Mouse (Mus musculus) MEL (cell line): Measurements from ENCODE around the gene Eef2k. TPM values are rescaled to one million over a fixed set of nuclear protein-coding genes. Genes with fewer than 3 reads are reported as not detected.
A peak's percentile ranks its signal among the peaks of the same experiment; 100 is the strongest.

Source experiments
- DNase-seq: peaks from one replicate; pipeline ENCODE4 v3.0.0; 2011; ENCODE audit warnings: low read depth, low spot score
- H3K27ac ChIP-seq: 2 replicates; pipeline ENCODE4 v1.5.1; 2012; ENCODE audit warnings: low read depth, mild to moderate bottlenecking, control low read depth, low read length, moderate library complexity; ENCODE audit not compliant: control insufficient read depth
- H3K27me3 ChIP-seq, 2 experiments: fragments of 150-350 bp in 1 of 2; sonication (generic) in 1 of 2; 2 replicates each; pipeline ENCODE4 v1.6.1; 2012; ENCODE audit warnings: low read length in 2 of 2, mild to moderate bottlenecking in 2 of 2, improper control_type of control experiment in 1 of 2, moderate library complexity in 1 of 2; ENCODE audit not compliant: insufficient read depth in 2 of 2, control insufficient read depth in 1 of 2
- H3K36me3 ChIP-seq, 2 experiments: 2 replicates each; pipeline ENCODE4 v1.6.1; 2012 to 2014; ENCODE audit warnings: low read length in 2 of 2, improper control_type of control experiment in 1 of 2, inconsistent platforms in 1 of 2, mild to moderate bottlenecking in 1 of 2; ENCODE audit not compliant: insufficient read depth in 2 of 2, control insufficient read depth in 1 of 2
- H3K4me1 ChIP-seq, 2 experiments: fragments of 150-350 bp in 1 of 2; sonication (generic) in 1 of 2; 2 replicates each; pipeline ENCODE4 v1.6.1; 2012; ENCODE audit warnings: low read length in 2 of 2, improper control_type of control experiment in 1 of 2, mild to moderate bottlenecking in 1 of 2; ENCODE audit not compliant: insufficient read depth in 2 of 2, control insufficient read depth in 1 of 2
- H3K4me3 ChIP-seq, 2 experiments: fragments of 150-350 bp in 1 of 2; sonication (generic) in 1 of 2; 2 replicates each; pipeline ENCODE4 v1.5.1; 2012; ENCODE audit warnings: low read depth in 2 of 2, low read length in 2 of 2, mild to moderate bottlenecking in 2 of 2, moderate library complexity in 2 of 2, control low read depth in 1 of 2, improper control_type of control experiment in 1 of 2; ENCODE audit not compliant: control insufficient read depth in 1 of 2, insufficient read depth in 1 of 2
- H3K79me2 ChIP-seq: 2 replicates; pipeline ENCODE4 v1.6.1; 2012; ENCODE audit warnings: mild to moderate bottlenecking, low read length, moderate library complexity; ENCODE audit not compliant: control insufficient read depth, poor library complexity, insufficient read depth
- H3K9ac ChIP-seq: 2 replicates; pipeline ENCODE4 v1.6.1; 2012; ENCODE audit warnings: low read depth, mild to moderate bottlenecking, control low read depth, low read length, moderate library complexity; ENCODE audit not compliant: control insufficient read depth, poor library complexity, severe bottlenecking
- H3K9me3 ChIP-seq: fragments of 150-350 bp; sonication (generic); replicated peaks from 2 replicates; pipeline ENCODE4 v1.6.1; 2012; ENCODE audit warnings: mild to moderate bottlenecking, low read length, improper control_type of control experiment, moderate library complexity; ENCODE audit not compliant: insufficient read depth
- ELF1 ChIP-seq: IDR thresholded peaks from 2 replicates; pipeline ENCODE4 v1.6.1; 2014; ENCODE audit warnings: low read depth, mild to moderate bottlenecking, inconsistent platforms, low read length, improper control_type of control experiment, moderate library complexity
- ETS1 ChIP-seq: IDR thresholded peaks from 2 replicates; pipeline ENCODE4 v1.6.1; 2012; ENCODE audit warnings: low read depth, mild to moderate bottlenecking, inconsistent platforms, low read length, improper control_type of control experiment, moderate library complexity
- GATA1 ChIP-seq: IDR thresholded peaks from 2 replicates; pipeline ENCODE4 v1.6.1; 2011; ENCODE audit warnings: low read depth, low read length, improper control_type of control experiment
- HCFC1 ChIP-seq: IDR thresholded peaks from 2 replicates; pipeline ENCODE4 v1.6.1; 2012; ENCODE audit warnings: low read depth, mild to moderate bottlenecking, inconsistent platforms, low read length, improper control_type of control experiment, moderate library complexity
- KAT2A ChIP-seq: conservative IDR thresholded peaks from 2 replicates; pipeline ENCODE4 v1.6.1; 2012; ENCODE audit warnings: low read depth, low read length, improper control_type of control experiment, inconsistent platforms
- MAFK ChIP-seq: IDR thresholded peaks from 2 replicates; pipeline ENCODE4 v1.6.1; 2011; ENCODE audit warnings: low read depth, mild to moderate bottlenecking, low read length, improper control_type of control experiment, borderline replicate concordance
- MAX ChIP-seq: IDR thresholded peaks from 2 replicates; pipeline ENCODE4 v1.6.1; 2011; ENCODE audit warnings: low read length, improper control_type of control experiment
- MAZ ChIP-seq: IDR thresholded peaks from 2 replicates; pipeline ENCODE4 v1.6.1; 2012; ENCODE audit warnings: low read depth, mild to moderate bottlenecking, inconsistent platforms, low read length, improper control_type of control experiment
- MEF2A ChIP-seq: IDR thresholded peaks from 2 replicates; pipeline ENCODE4 v1.6.1; 2014; ENCODE audit warnings: low read depth, mild to moderate bottlenecking, inconsistent platforms, low read length, improper control_type of control experiment; ENCODE audit not compliant: poor library complexity, insufficient replicate concordance, severe bottlenecking; ENCODE audit errors: extremely low read depth
- MXI1 ChIP-seq: IDR thresholded peaks from 2 replicates; pipeline ENCODE4 v1.6.1; 2011; ENCODE audit warnings: mild to moderate bottlenecking, low read depth, low read length, improper control_type of control experiment
- MYC ChIP-seq: IDR thresholded peaks from 2 replicates; pipeline ENCODE4 v1.6.1; 2011; ENCODE audit warnings: low read depth, mild to moderate bottlenecking, low read length, improper control_type of control experiment, moderate library complexity
- NELFE ChIP-seq: IDR thresholded peaks from 2 replicates; pipeline ENCODE4 v1.6.1; 2011; ENCODE audit warnings: low read depth, low read length, improper control_type of control experiment
- NRF1 ChIP-seq: IDR thresholded peaks from 2 replicates; pipeline ENCODE4 v1.6.1; 2014; ENCODE audit warnings: low read depth, mild to moderate bottlenecking, inconsistent platforms, low read length, improper control_type of control experiment, moderate library complexity; ENCODE audit not compliant: poor library complexity, insufficient read depth, severe bottlenecking
- POLR2AphosphoS2 ChIP-seq: IDR thresholded peaks from 2 replicates; pipeline ENCODE4 v1.6.1; 2011; ENCODE audit warnings: low read length, improper control_type of control experiment
- RAD21 ChIP-seq: IDR thresholded peaks from 2 replicates; pipeline ENCODE4 v1.6.1; 2011; ENCODE audit warnings: mild to moderate bottlenecking, low read depth, low read length, improper control_type of control experiment
- TBP ChIP-seq: IDR thresholded peaks from 2 replicates; pipeline ENCODE4 v1.8.0; 2011; ENCODE audit warnings: low read depth, low read length, improper control_type of control experiment
- TCF12 ChIP-seq: IDR thresholded peaks from 2 replicates; pipeline ENCODE4 v1.6.1; 2014; ENCODE audit warnings: low read depth, mild to moderate bottlenecking, inconsistent platforms, low read length, improper control_type of control experiment, moderate library complexity
- USF1 ChIP-seq: IDR thresholded peaks from 2 replicates; pipeline ENCODE4 v1.6.1; 2014; ENCODE audit warnings: low read depth, mild to moderate bottlenecking, inconsistent platforms, low read length, improper control_type of control experiment, moderate library complexity
- USF2 ChIP-seq, 2 experiments: IDR thresholded peaks; 2 replicates each; pipeline ENCODE4 v1.6.1; 2011 to 2012; ENCODE audit warnings: improper control_type of control experiment in 2 of 2, low read length in 2 of 2, borderline replicate concordance in 1 of 2, inconsistent platforms in 1 of 2, low read depth in 1 of 2, mild to moderate bottlenecking in 1 of 2; ENCODE audit not compliant: insufficient read depth in 1 of 2
- ZKSCAN1 ChIP-seq: IDR thresholded peaks from 2 replicates; pipeline ENCODE4 v1.6.1; 2012; ENCODE audit warnings: low read depth, mild to moderate bottlenecking, inconsistent platforms, low read length, improper control_type of control experiment, moderate library complexity
- ZNF384 ChIP-seq: IDR thresholded peaks from 2 replicates; pipeline ENCODE4 v1.6.1; 2012; ENCODE audit warnings: low read depth, mild to moderate bottlenecking, inconsistent platforms, low read length, improper control_type of control experiment
- polyA plus RNA-seq, 2 experiments: library from polyadenylated mRNA; stranded (reverse) in 1 of 2; unstranded in 1 of 2; fragments of >175 nt in 1 of 2; fragments of >200 nt in 1 of 2; gene quantifications; 2 replicates each; pipeline versions ENCODE4 v1.2.1 to v1.2.4; 2012; ENCODE audit warnings: low replicate concordance in 2 of 2, low read depth in 1 of 2; ENCODE audit not compliant: insufficient read length in 2 of 2, insufficient read depth in 1 of 2, missing spikeins in 1 of 2
- total RNA-seq: library from RNA; depleted of rRNA; stranded (reverse); fragments of 300-350 nt; gene quantifications from 2 replicates; pipeline ENCODE4 v1.2.3, GENCODE M21; 2012

Eef2k gene
- total and polyA plus RNA-seq, 3 experiments, result 56.2 to 69.2 TPM; not detected in 1

- Histone ChIP-seq H3K4me3 (no peak overlapping the region), H3K27ac (no peak overlapping the region), H3K9ac (no peak overlapping the region), H3K9me3 (no peaks in the 10 kb centered on the region), H3K4me1 (no peaks in the 10 kb centered on the region), H3K36me3 (no peaks in the 10 kb centered on the region), H3K27me3 (peaks cover 12 to 15% of the 10 kb centered on the region in 2 experiments), H3K79me2 (no peaks in the 10 kb centered on the region)
- TF ChIP-seq USF1 (no peak), ZNF384 (no peak), USF2 (IDR thresholded peaks at IDR 0.05; ENCODE audit: borderline replicate concordance in 1 of 2, insufficient read depth in 1 of 2, low read depth in 1 of 2, low read length in 2 of 2) (no peak), MEF2A (no peak), MAZ (no peak), MAX (no peak)
- DNase-seq, result peak; percentile 16
Measured at GRCm38 (mm10) chr7:120796369-120796768, 46.3 kb upstream of the Eef2k start.

DNA sequence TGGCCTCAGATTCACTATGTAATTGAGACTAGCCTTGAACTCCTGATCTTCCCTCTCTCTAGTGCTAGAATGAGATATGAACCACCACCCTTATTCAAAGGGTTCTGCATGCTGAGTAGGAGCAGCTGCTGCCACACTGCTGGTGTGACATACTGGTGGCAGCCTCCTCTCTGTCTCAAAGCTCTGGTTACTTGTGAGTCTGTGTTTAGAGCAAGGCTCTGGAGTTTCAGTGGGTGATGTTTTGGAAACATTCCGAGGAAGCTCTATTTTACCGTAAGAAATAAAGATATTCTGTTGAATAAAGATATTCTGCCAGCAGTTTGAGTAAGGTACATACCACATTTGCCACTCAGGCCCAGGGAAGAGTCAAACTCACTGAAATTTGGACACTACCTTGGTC is 39.4 kb upstream of the Eef2k start:
- H3K4me3 ChIP-seq, result no peak overlapping the region
- H3K9ac ChIP-seq, result no peak overlapping the region
- no peak for DNase-seq
- peaks cover 0 to 6% of the 10 kb centered on the region in 2 experiments; a peak in 1 of 4 replicates for H3K27me3 ChIP-seq
- no peaks in the 10 kb centered on the region for H3K79me2 ChIP-seq
- H3K36me3 ChIP-seq, result no peaks in the 10 kb centered on the region
- TF ChIP-seq HCFC1, result no peak
- no peak for TF ChIP-seq ELF1
- no peak for TF ChIP-seq POLR2AphosphoS2
- TF ChIP-seq RAD21, result no peak
- TF ChIP-seq KAT2A, result no peak
- TF ChIP-seq TCF12, result no peak
- no peak for TF ChIP-seq TBP
- no peak for TF ChIP-seq ZKSCAN1
- TF ChIP-seq MYC, result no peak
- no peaks in the 10 kb centered on the region for H3K9me3 ChIP-seq
- H3K4me1 ChIP-seq, result no peaks in the 10 kb centered on the region
- no peak overlapping the region for H3K27ac ChIP-seq

- no peak for DNase-seq
- no peaks in the 10 kb centered on the region for H3K27me3 ChIP-seq
- H3K9ac ChIP-seq, result no peak overlapping the region
- no peak overlapping the region for H3K4me3 ChIP-seq
- no peaks in the 10 kb centered on the region for H3K36me3 ChIP-seq
- TF ChIP-seq NRF1 (no peak), GATA1 (no peak), MXI1 (no peak), TCF12 (no peak), USF1 (no peak), MAFK (no peak), ETS1 (no peak), MAX (no peak), USF2 (IDR thresholded peaks at IDR 0.05; ENCODE audit: borderline replicate concordance in 1 of 2, insufficient read depth in 1 of 2, low read depth in 1 of 2, low read length in 2 of 2) (no peak), MAZ (no peak), KAT2A (no peak), MEF2A (no peak), ZKSCAN1 (no peak), NELFE (no peak)
- no peaks in the 10 kb centered on the region for H3K4me1 ChIP-seq
- H3K9me3 ChIP-seq, result no peaks in the 10 kb centered on the region
- no peak overlapping the region for H3K27ac ChIP-seq
- H3K79me2 ChIP-seq, result no peaks in the 10 kb centered on the region
Measured at GRCm38 (mm10) chr7:120809705-120810104, 32.9 kb upstream of the Eef2k start.
